Mouse (Mus musculus): ENCODE results near the gene Dgkg. TPM values are rescaled to one million over a fixed set of nuclear protein-coding genes. Genes with fewer than 3 reads are reported as not detected.
A peak's percentile ranks its signal among the peaks of the same experiment; 100 is the strongest.

The Dgkg gene
- polyA plus RNA-seq (2012; rRNA removed) = 0.40 and 0.55 TPM in 2 replicates

DNA sequence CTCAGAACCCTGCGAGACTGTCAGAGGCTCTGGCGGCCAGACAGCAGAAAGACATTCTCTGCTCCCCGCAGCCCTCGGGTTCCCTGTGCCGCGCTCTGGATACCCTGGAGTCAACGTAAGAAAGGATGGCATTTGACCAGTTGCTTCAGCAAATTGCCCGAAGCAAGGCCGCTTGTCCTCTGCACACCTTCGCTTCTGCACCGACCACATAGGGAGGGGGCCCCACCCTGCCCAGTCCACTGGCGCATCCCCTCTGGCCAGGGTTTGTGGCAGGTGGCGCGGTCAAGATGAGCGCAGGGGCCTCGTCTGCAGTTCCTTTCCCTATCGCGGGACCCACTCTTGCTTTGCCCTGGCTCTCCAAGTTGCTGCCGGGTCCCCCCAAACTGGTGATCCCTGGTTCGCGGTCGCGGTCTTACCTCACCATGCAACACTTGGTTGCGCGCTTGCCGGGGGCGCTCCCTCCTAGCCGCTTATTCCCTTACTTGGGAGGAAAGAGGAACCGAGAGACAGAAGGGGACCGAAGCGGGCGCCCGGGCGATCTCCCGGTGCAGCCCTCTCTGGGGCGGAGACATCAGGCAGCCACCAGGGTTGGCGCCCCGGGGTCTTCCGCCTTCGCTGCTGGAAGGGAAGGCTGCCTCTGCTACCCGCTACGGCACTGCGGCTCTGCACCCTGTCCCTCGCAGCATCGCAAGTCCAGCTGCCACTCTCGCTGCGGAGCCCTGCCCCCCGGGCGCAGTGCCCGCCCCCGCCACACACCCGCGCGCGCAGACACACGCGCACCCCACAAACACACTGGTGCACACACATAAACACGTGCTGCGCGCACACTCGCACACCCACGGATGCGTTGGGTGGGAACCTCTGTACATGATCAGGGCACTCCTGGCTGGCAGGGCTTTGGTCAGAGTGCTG is at the start of gene Dgkg:
Gene Dgkg (minus strand): TSS at position 689 of the 912 bp plus-strand sequence.
- WGBS = 1% methylated on average over 63 of the region's 63 CpGs
- Histone ChIP-seq H3K4me3 (ENCODE audit: extremely low read depth, insufficient read depth, insufficient read length) (peak within 1 kb of the TSS; percentile 52), H3K27me3 (ENCODE audit: control insufficient read depth, insufficient read depth, low read length) (0 out of 2 replicates have a peak, but pooled peaks cover 3% of the 10 kb centered on the region), H3K4me1 (ENCODE audit: control insufficient read depth, insufficient read depth, insufficient read length) (peaks cover 15% of the 10 kb centered on the region), H3K36me3 (ENCODE audit: control insufficient read depth, insufficient read depth, low read length) (no peaks in the 10 kb centered on the region), H3K27ac (ENCODE audit: insufficient read depth, low read length) (no peak within 1 kb of the TSS)
- peak; percentile 39 to 71 for DNase-seq (ENCODE audit: low read depth in 1 of 2, low spot score in 2 of 2)
- TF ChIP-seq POLR2A (IDR thresholded peaks at IDR 0.05; ENCODE audit: low read depth, low read length) (no peak), CTCF (IDR thresholded peaks at IDR 0.05; ENCODE audit: extremely low read depth, insufficient read depth, insufficient read length, insufficient replicate concordance) (no peak)

DNA sequence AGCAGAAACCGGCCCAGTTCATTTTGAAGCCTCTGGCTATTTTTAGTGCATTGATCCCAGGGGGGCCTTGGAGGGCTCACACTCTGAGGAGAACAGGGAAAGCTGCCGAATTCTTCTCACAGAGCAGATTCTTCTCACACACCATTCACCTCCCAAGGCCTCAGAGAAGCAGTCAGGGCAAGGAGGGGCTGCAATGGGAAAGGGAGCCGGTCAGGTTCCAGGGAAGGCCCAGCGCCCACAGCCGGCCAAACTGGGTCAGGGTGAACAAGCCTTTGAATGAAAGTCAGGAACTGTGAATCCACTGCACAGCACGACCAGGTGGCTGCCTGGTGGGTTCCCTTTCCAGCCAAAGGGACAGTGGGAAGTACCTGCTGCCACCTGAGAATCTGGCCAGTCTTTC is 47.9 kb upstream of the Dgkg start:
- H3K27ac ChIP-seq (ENCODE audit: insufficient read depth, low read length) = no peak overlapping the region
- H3K36me3 ChIP-seq (ENCODE audit: control insufficient read depth, insufficient read depth, low read length) = no peaks in the 10 kb centered on the region
- H3K4me1 ChIP-seq (ENCODE audit: control insufficient read depth, insufficient read depth, insufficient read length) = no peaks in the 10 kb centered on the region
- DNase-seq (ENCODE audit: low read depth in 1 of 2, low spot score in 2 of 2) = no peak
- H3K4me3 ChIP-seq (ENCODE audit: extremely low read depth, insufficient read depth, insufficient read length) = no peak overlapping the region
- TF ChIP-seq CTCF (IDR thresholded peaks at IDR 0.05; ENCODE audit: extremely low read depth, insufficient read depth, insufficient read length, insufficient replicate concordance) (no peak), POLR2A (IDR thresholded peaks at IDR 0.05; ENCODE audit: low read depth, low read length) (no peak)
- WGBS = 83% methylated on average over 6 of the region's 6 CpGs
- H3K27me3 ChIP-seq (ENCODE audit: control insufficient read depth, insufficient read depth, low read length) = no peaks in the 10 kb centered on the region

DNA sequence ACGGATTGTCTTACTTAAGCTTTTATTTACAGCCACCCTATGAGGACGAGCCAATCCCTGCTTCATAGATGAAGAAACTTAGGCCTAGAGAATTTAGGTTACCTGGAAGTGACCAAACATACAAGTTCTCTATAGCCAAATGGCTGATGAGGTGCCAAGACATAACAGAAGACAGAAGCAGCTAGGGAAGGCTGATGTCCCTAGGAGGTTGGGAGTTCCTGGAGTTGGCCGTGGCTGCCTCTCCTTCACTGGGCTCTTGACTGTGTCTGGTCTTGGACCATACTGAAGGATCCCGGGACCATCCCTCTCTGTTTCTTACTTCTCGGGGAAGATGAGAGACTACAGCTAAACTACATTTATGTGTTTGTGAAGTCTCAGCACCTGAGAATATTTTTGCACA is 47.1 kb upstream of the Dgkg start:
- Histone ChIP-seq H3K4me1 (ENCODE audit: control insufficient read depth, insufficient read depth, insufficient read length) (no peaks in the 10 kb centered on the region), H3K27ac (ENCODE audit: insufficient read depth, low read length) (no peak overlapping the region), H3K36me3 (ENCODE audit: control insufficient read depth, insufficient read depth, low read length) (no peaks in the 10 kb centered on the region), H3K4me3 (ENCODE audit: extremely low read depth, insufficient read depth, insufficient read length) (no peak overlapping the region), H3K27me3 (ENCODE audit: control insufficient read depth, insufficient read depth, low read length) (no peaks in the 10 kb centered on the region)
- DNase-seq (ENCODE audit: low read depth in 1 of 2, low spot score in 2 of 2) = no peak
- TF ChIP-seq CTCF (IDR thresholded peaks at IDR 0.05; ENCODE audit: extremely low read depth, insufficient read depth, insufficient read length, insufficient replicate concordance) = no peak
- no peak for TF ChIP-seq POLR2A (IDR thresholded peaks at IDR 0.05; ENCODE audit: low read depth, low read length)
- 84% methylated on average over 5 of the region's 5 CpGs for WGBS

DNA sequence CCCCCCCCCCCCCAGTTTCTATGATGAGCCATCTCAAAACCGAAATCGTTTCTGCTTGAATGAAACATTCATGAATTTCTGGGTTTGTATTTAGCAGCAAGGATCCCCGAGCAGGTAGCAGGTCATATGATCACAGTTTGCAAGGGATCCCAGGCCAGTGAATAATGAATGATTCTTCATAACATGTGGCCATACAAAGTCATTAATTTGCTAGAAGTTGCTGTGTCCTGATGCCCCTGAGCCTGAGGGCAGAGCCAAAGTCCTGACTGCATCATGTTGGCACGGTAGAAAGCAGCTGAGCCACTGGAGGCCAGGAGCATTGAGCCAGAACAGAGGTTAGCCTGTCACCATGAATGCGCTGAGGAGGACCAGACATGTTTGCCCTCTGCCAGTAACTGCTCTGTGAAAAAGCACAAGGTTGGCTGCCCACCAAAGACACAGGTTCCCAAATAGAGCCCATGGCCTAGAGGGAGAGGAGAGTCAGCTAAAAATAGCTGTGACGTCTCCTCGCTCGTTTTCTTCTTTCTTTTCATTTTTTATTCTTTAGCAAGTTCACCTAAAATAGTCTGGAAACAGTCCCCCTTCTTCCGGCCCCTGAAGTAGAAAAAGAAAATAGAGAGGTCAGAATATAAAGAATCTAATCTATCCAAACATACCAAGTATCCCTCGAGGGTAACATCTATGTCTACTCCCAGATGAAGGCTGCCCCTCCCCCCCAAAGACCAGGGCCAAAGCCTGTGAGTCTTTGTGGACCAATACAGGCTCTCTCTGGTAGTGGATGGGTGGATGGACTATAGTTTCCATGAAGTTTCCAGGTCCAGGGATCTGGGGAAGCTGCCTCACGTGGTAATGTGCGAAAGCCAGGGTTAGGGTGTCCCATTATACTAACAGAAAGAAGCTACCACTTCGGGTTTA is 42.1 kb upstream of the Dgkg start:
- 81% methylated on average over 13 of the region's 13 CpGs for WGBS

DNA sequence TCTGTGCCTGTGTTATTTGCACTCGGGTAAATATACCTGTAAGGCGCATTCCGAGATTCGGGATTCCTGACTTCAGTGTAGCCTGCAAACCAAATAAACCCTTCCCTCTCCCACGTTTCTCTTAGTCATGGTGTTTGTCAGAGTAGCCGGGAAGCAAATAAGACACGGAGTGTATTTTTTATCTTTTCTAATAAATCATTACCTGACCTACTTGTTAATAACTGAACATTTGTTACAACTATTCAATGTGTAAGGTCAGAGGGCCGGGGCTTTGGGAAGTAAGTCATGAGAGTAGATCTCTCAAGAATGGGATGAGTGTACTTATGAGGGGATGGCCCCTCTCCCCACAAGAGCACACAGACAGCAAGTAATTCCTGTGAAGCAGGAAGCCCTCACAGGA is 41.1 kb upstream of the Dgkg start:
- DNase-seq (ENCODE audit: low read depth in 1 of 2, low spot score in 2 of 2) = no peak
- H3K27me3 ChIP-seq (ENCODE audit: control insufficient read depth, insufficient read depth, low read length) = no peaks in the 10 kb centered on the region
- 89% methylated on average over 8 of the region's 8 CpGs for WGBS
- no peak overlapping the region for H3K27ac ChIP-seq (ENCODE audit: insufficient read depth, low read length)
- no peaks in the 10 kb centered on the region for H3K4me1 ChIP-seq (ENCODE audit: control insufficient read depth, insufficient read depth, insufficient read length)
- no peak overlapping the region for H3K4me3 ChIP-seq (ENCODE audit: extremely low read depth, insufficient read depth, insufficient read length)
- TF ChIP-seq CTCF (IDR thresholded peaks at IDR 0.05; ENCODE audit: extremely low read depth, insufficient read depth, insufficient read length, insufficient replicate concordance) = no peak
- TF ChIP-seq POLR2A (IDR thresholded peaks at IDR 0.05; ENCODE audit: low read depth, low read length) = no peak
- H3K36me3 ChIP-seq (ENCODE audit: control insufficient read depth, insufficient read depth, low read length) = no peaks in the 10 kb centered on the region

More for the DNA sequence above, 42.1 kb upstream of the Dgkg start:
- DNase-seq (ENCODE audit: low read depth in 1 of 2, low spot score in 2 of 2) = no peak
- Histone ChIP-seq H3K27me3 (ENCODE audit: control insufficient read depth, insufficient read depth, low read length) (no peaks in the 10 kb centered on the region), H3K27ac (ENCODE audit: insufficient read depth, low read length) (no peak overlapping the region), H3K4me3 (ENCODE audit: extremely low read depth, insufficient read depth, insufficient read length) (no peak overlapping the region), H3K4me1 (ENCODE audit: control insufficient read depth, insufficient read depth, insufficient read length) (no peaks in the 10 kb centered on the region), H3K36me3 (ENCODE audit: control insufficient read depth, insufficient read depth, low read length) (no peaks in the 10 kb centered on the region)
- TF ChIP-seq CTCF (IDR thresholded peaks at IDR 0.05; ENCODE audit: extremely low read depth, insufficient read depth, insufficient read length, insufficient replicate concordance) (no peak), POLR2A (IDR thresholded peaks at IDR 0.05; ENCODE audit: low read depth, low read length) (no peak)

DNA sequence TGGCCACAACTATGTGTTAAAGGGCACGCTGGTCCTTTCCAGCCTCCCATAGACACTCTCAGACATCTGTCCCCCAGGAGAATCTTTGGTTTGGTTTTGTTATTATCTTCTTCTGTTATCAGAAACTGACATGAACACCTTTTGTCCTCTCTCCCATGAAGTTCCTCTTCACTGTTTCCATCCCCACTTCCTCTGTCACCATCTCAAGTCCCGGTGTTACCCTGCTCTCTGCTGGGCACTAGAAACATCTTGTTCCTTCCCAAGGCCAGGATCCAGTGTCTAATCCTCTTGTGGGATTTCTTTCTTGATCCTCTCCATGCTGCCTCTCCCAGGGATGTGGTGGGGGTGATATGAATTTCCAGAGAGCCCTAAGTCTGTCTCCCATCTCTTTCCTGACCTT is 32.6 kb upstream of the Dgkg start:
- TF ChIP-seq CTCF (IDR thresholded peaks at IDR 0.05; ENCODE audit: extremely low read depth, insufficient read depth, insufficient read length, insufficient replicate concordance) = no peak
- TF ChIP-seq POLR2A (IDR thresholded peaks at IDR 0.05; ENCODE audit: low read depth, low read length) = no peak

More for the DNA sequence above, 32.6 kb upstream of the Dgkg start:
- Histone ChIP-seq H3K27me3 (ENCODE audit: control insufficient read depth, insufficient read depth, low read length) (no peaks in the 10 kb centered on the region), H3K27ac (ENCODE audit: insufficient read depth, low read length) (no peak overlapping the region), H3K36me3 (ENCODE audit: control insufficient read depth, insufficient read depth, low read length) (no peaks in the 10 kb centered on the region), H3K4me3 (ENCODE audit: extremely low read depth, insufficient read depth, insufficient read length) (no peak overlapping the region), H3K4me1 (ENCODE audit: control insufficient read depth, insufficient read depth, insufficient read length) (no peaks in the 10 kb centered on the region)
- WGBS = 45% methylated on average over 2 of the region's 2 CpGs
- DNase-seq (ENCODE audit: low read depth in 1 of 2, low spot score in 2 of 2) = no peak

Measured in spleen, adult 2 months (tissue).